Mouse (Mus musculus) forebrain, embryonic 16.5 days (tissue): ENCODE results near the gene Uts2r. TPM values are rescaled to one million over a fixed set of nuclear protein-coding genes. Genes with fewer than 3 reads are reported as not detected.

Source experiments
- ATAC-seq: fragments of 200-750 bp; cut with Nextera tagmentation; 2 replicates; pipeline ENCODE4 v1.8.0; 2017; ENCODE audit warnings: mild to moderate bottlenecking, moderate library complexity
- H3K27ac ChIP-seq: fragments of 300-500 bp; sonication (generic); 2 replicates; pipeline ENCODE4 v1.5.1; 2014; ENCODE audit warnings: low read length, control low read depth
- H3K27me3 ChIP-seq: fragments of 300-500 bp; sonication (generic); replicated peaks from 2 replicates; pipeline ENCODE4 v1.6.1; 2014; ENCODE audit warnings: low read length; ENCODE audit not compliant: control insufficient read depth, insufficient read depth
- H3K36me3 ChIP-seq: fragments of 300-500 bp; sonication (generic); 2 replicates; pipeline ENCODE4 v1.6.1; 2014; ENCODE audit not compliant: control insufficient read depth, insufficient read depth
- H3K4me1 ChIP-seq: fragments of 300-500 bp; sonication (generic); replicated peaks from 2 replicates; pipeline ENCODE4 v1.6.1; 2014; ENCODE audit warnings: low read length; ENCODE audit not compliant: control insufficient read depth, insufficient read depth
- H3K4me2 ChIP-seq: fragments of 300-500 bp; sonication (generic); 2 replicates; pipeline ENCODE4 v1.6.1; 2014; ENCODE audit warnings: mild to moderate bottlenecking, low read length, control low read depth
- H3K4me3 ChIP-seq: fragments of 300-500 bp; sonication (generic); replicated peaks from 2 replicates; pipeline ENCODE4 v1.5.1; 2014; ENCODE audit warnings: mild to moderate bottlenecking, low read length, control low read depth
- H3K9ac ChIP-seq: fragments of 300-500 bp; sonication (generic); replicated peaks from 2 replicates; pipeline ENCODE4 v1.6.1; 2014; ENCODE audit warnings: low read depth, low read length, control low read depth
- H3K9me3 ChIP-seq: fragments of 300-500 bp; sonication (generic); 2 replicates; pipeline ENCODE4 v1.6.1; 2016; ENCODE audit warnings: low read length; ENCODE audit not compliant: control insufficient read depth
- whole genome bisulfite sequencing: fragments of 180-500 bp; shearing (Covaris S2); extraction: QIAGEN DNeasy Blood & Tissue Kit; methylation state at CpG from one replicate; pipeline ENCODE4 v1.1.7; 2014; 5-methylcytosine and 5-hydroxymethylcytosine counted together
- polyA plus RNA-seq: library from polyadenylated mRNA; unstranded; fragments of >200 nt; fragmentation: Nextera tagmentation; extraction: Ambion mirVana; gene quantifications from 2 replicates; pipeline ENCODE4 v1.2.1, GENCODE M21; 2015

The Uts2r gene
- polyA plus RNA-seq, 1 experiment from 2014 or later: 0.16 TPM

GRCm38 (mm10) chr11:121125522-121126172 is 34.4 kb upstream of the Uts2r start:
- Histone ChIP-seq H3K36me3 (no peaks in the 10 kb centered on the region), H3K9me3 (no peaks in the 10 kb centered on the region), H3K4me2 (no peak overlapping the region), H3K4me3 (no peak overlapping the region), H3K4me1 (no peaks in the 10 kb centered on the region), H3K27ac (no peak overlapping the region), H3K9ac (no peak overlapping the region), H3K27me3 (no peaks in the 10 kb centered on the region)
- 88% methylated on average over 3 of the region's 3 CpGs for WGBS
- no peak for ATAC-seq

GRCm38 (mm10) chr11:121126395-121126794 is 33.7 kb upstream of the Uts2r start:
- no peaks in the 10 kb centered on the region for H3K4me1 ChIP-seq
- H3K4me3 ChIP-seq: no peak overlapping the region
- ATAC-seq: no peak
- H3K27me3 ChIP-seq: no peaks in the 10 kb centered on the region
- H3K36me3 ChIP-seq: no peaks in the 10 kb centered on the region
- no peak overlapping the region for H3K9ac ChIP-seq
- no peaks in the 10 kb centered on the region for H3K9me3 ChIP-seq
- H3K4me2 ChIP-seq: no peak overlapping the region
- H3K27ac ChIP-seq: no peak overlapping the region
- 81% methylated on average over 1 of the region's 1 CpGs for WGBS

- Histone ChIP-seq H3K4me3 (no peak overlapping the region), H3K4me1 (no peaks in the 10 kb centered on the region), H3K27ac (no peak overlapping the region), H3K36me3 (no peaks in the 10 kb centered on the region), H3K27me3 (no peaks in the 10 kb centered on the region), H3K9me3 (no peaks in the 10 kb centered on the region), H3K9ac (no peak overlapping the region), H3K4me2 (no peak overlapping the region)
- no peak for ATAC-seq
- 88% methylated on average over 3 of the region's 3 CpGs for WGBS
Observed at GRCm38 (mm10) chr11:121127441-121127840, 32.6 kb upstream of the Uts2r start.

DNA sequence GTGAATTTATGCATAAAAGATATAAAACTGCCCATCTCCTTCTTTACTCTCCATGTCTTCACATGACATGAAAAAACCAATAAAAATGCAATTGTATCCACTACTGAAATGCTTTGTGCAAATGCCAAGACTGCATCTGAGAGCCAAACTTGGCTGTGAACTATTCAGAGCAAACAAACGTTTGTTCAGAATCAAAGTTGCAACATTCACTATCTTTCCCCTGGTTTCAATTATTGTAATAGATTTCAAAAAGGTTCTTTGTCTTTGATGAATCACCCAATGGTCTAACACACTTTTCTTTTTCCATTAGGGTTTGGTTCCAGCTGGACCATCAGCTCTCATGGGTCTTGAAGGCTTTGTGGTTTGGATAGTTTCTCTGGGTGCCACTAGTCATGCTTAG is 30.5 kb upstream of the Uts2r start:
- ATAC-seq: no peak
- H3K36me3 ChIP-seq: no peaks in the 10 kb centered on the region
- 50% methylated on average over 1 of the region's 1 CpGs for WGBS
- no peak overlapping the region for H3K9ac ChIP-seq
- no peaks in the 10 kb centered on the region for H3K4me1 ChIP-seq
- no peak overlapping the region for H3K27ac ChIP-seq
- no peaks in the 10 kb centered on the region for H3K27me3 ChIP-seq
- no peak overlapping the region for H3K4me2 ChIP-seq
- H3K9me3 ChIP-seq: no peaks in the 10 kb centered on the region
- H3K4me3 ChIP-seq: no peak overlapping the region

GRCm38 (mm10) chr11:121134600-121134999 is 25.5 kb upstream of the Uts2r start:
- Histone ChIP-seq H3K9me3 (no peaks in the 10 kb centered on the region), H3K9ac (no peak overlapping the region), H3K4me3 (no peak overlapping the region), H3K27ac (no peak overlapping the region), H3K4me1 (no peaks in the 10 kb centered on the region), H3K4me2 (no peak overlapping the region), H3K36me3 (no peaks in the 10 kb centered on the region), H3K27me3 (no peaks in the 10 kb centered on the region)
- no peak for ATAC-seq
- 82% methylated on average over 1 of the region's 1 CpGs for WGBS

DNA sequence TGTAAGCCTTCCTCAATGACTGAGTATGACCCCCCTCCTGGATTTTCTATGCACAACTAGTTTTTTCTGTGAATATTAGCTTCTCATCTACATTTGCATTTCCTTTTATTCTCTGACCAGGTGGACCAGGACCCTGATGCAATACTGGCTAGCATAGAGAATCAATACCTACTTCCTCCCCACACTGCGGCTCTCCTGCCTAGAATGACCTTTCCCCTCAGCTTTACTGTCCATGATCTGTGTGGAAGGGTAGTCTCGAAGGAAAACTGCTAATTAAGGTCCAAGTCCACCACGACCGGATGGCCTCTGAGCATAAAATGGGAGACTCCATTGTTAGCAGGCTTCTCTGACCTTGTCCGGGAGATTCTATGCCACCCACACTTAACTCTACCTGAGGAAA is 22.4 kb upstream of the Uts2r start:
- Histone ChIP-seq H3K27me3 (no peaks in the 10 kb centered on the region), H3K9me3 (no peaks in the 10 kb centered on the region), H3K36me3 (no peaks in the 10 kb centered on the region), H3K4me2 (no peak overlapping the region), H3K4me1 (no peaks in the 10 kb centered on the region), H3K9ac (no peak overlapping the region), H3K27ac (no peak overlapping the region), H3K4me3 (no peak overlapping the region)
- no peak for ATAC-seq
- WGBS: 90% methylated on average over 5 of the region's 5 CpGs

DNA sequence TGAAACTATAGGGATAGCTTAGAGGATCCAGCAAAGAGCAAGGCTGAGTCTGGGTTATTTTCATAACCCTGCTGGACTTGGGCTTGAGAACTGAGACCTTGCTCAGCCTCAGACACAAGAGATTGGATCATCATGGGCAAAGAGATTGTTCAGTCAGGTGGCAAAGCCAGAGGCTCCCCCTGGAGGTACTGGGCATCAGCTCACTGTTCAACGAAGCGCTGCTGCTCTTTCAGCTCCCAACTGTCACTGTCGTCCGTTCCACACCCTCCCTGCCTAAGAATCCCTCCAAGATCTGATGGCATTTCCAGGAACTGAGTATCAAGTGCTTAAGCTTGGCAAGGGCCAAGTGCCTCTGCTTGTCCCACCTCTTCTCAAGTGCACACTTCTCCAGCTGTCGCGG is 21.3 kb upstream of the Uts2r start:
- Histone ChIP-seq H3K27ac (no peak overlapping the region), H3K4me1 (no peaks in the 10 kb centered on the region), H3K36me3 (no peaks in the 10 kb centered on the region), H3K9ac (no peak overlapping the region), H3K4me3 (no peak overlapping the region), H3K27me3 (no peaks in the 10 kb centered on the region), H3K9me3 (no peaks in the 10 kb centered on the region), H3K4me2 (no peak overlapping the region)
- WGBS: 49% methylated on average over 6 of the region's 6 CpGs
- ATAC-seq: no peak

GRCm38 (mm10) chr11:121143325-121144015 is 16.6 kb upstream of the Uts2r start:
- Histone ChIP-seq H3K4me2 (no peak overlapping the region), H3K9ac (no peak overlapping the region), H3K36me3 (no peaks in the 10 kb centered on the region), H3K27ac (no peak overlapping the region), H3K9me3 (no peaks in the 10 kb centered on the region), H3K4me3 (no peak overlapping the region), H3K27me3 (no peaks in the 10 kb centered on the region), H3K4me1 (no peaks in the 10 kb centered on the region)
- WGBS: 72% methylated on average over 9 of the region's 9 CpGs
- no peak for ATAC-seq

- Histone ChIP-seq H3K27me3 (no peaks in the 10 kb centered on the region), H3K4me1 (no peaks in the 10 kb centered on the region), H3K9me3 (no peaks in the 10 kb centered on the region), H3K4me3 (no peak within 1 kb of the TSS), H3K9ac (no peak within 1 kb of the TSS), H3K27ac (no peak within 1 kb of the TSS), H3K36me3 (no peaks in the 10 kb centered on the region), H3K4me2 (no peak within 1 kb of the TSS)
- no peak for ATAC-seq
- 94% methylated on average over 22 of the region's 22 CpGs for WGBS
Observed at GRCm38 (mm10) chr11:121145865-121146264, 14.2 kb upstream of the Uts2r start, which contains the start of gene Tex19.1. Gene Tex19.1 (plus strand): TSS chr11:121146143.
